Mouse (Mus musculus) urinary bladder, adult 18-20 months (tissue): ENCODE data around the gene Btbd9.
"Not testable (repeated sequence)": the region's sequence is repeated elsewhere in the genome, so short reads cannot be mapped to it uniquely, and the experiment has no call there.

Experiments
- DNase-seq, 2 experiments: peaks; one replicate each; pipeline ENCODE4 v3.0.0; 2022; ENCODE audit warnings: low spot score in 2 of 2, mixed read lengths in 2 of 2

The Btbd9 gene

GRCm38 (mm10) chr17:30558623-30559022, 17.7 kb downstream of the Btbd9 start:
- no peak for DNase-seq

GRCm38 (mm10) chr17:30556512-30556911, 19.8 kb downstream of the Btbd9 start:
- DNase-seq: no peak

- DNase-seq: no peak
Measured at GRCm38 (mm10) chr17:30553027-30553937, 23.0 kb downstream of the Btbd9 start.

- no peak for DNase-seq
Measured at GRCm38 (mm10) chr17:30550774-30551107, 25.5 kb downstream of the Btbd9 start.

- DNase-seq: no peak
Measured at GRCm38 (mm10) chr17:30549899-30550773, 26.2 kb downstream of the Btbd9 start.

- no peak for DNase-seq
Measured at GRCm38 (mm10) chr17:30539098-30539497, 37.2 kb downstream of the Btbd9 start.

- no peak for DNase-seq
Measured at GRCm38 (mm10) chr17:30536651-30537050, 39.6 kb downstream of the Btbd9 start.

GRCm38 (mm10) chr17:30533098-30533497, 43.2 kb downstream of the Btbd9 start:
- DNase-seq: no peak

- no peak for DNase-seq
Measured at GRCm38 (mm10) chr17:30530542-30530940, 45.7 kb downstream of the Btbd9 start.

- no peak for DNase-seq
Measured at GRCm38 (mm10) chr17:30529632-30530541, 46.4 kb downstream of the Btbd9 start.

GRCm38 (mm10) chr17:30525405-30526295, 50.6 kb downstream of the Btbd9 start:
- DNase-seq: no peak

- no peak for DNase-seq
Measured at GRCm38 (mm10) chr17:30524451-30524850, 51.8 kb downstream of the Btbd9 start.

- DNase-seq: no peak
Measured at GRCm38 (mm10) chr17:30523783-30524182, 52.5 kb downstream of the Btbd9 start.

- no peak for DNase-seq
Measured at GRCm38 (mm10) chr17:30522406-30523078, 53.7 kb downstream of the Btbd9 start.

- not testable (repeated sequence) for DNase-seq
Measured at GRCm38 (mm10) chr17:30519172-30519512, 57.1 kb downstream of the Btbd9 start.

- no peak for DNase-seq
Measured at GRCm38 (mm10) chr17:30518431-30519171, 57.7 kb downstream of the Btbd9 start.

- no peak for DNase-seq
Measured at GRCm38 (mm10) chr17:30516580-30517340, 59.5 kb downstream of the Btbd9 start.

GRCm38 (mm10) chr17:30515401-30515800, 60.9 kb downstream of the Btbd9 start:
- no peak for DNase-seq

GRCm38 (mm10) chr17:30513034-30513433, 63.3 kb downstream of the Btbd9 start:
- DNase-seq: no peak
